Mouse (Mus musculus) left cerebral cortex, postnatal 14 days (tissue): Measurements from ENCODE around the gene Tead1. TPM values are rescaled to one million over a fixed set of nuclear protein-coding genes. Genes with fewer than 3 reads are reported as not detected.
A peak's percentile ranks its signal among the peaks of the same experiment; 100 is the strongest.
"Not testable (repeated sequence)": the region's sequence is repeated elsewhere in the genome, so short reads cannot be mapped to it uniquely, and the experiment has no call there.

ENCODE experiments used
- DNase-seq, 2 experiments: peaks; one replicate each; pipeline ENCODE4 v3.0.0; 2021 to 2022; ENCODE audit warnings: low spot score in 2 of 2, mixed read lengths in 1 of 2
- intact Hi-C: fragments of 180-260 bp; cut with DNase I; formaldehyde crosslinking; loops from one replicate; pipeline ENCODE4 v1.15.1; 2025
- total RNA-seq, 2 experiments: library from RNA; stranded (reverse); gene quantifications; 2 replicates each; pipeline ENCODE4 v1.2.3; 2021

Gene Tead1
- total RNA-seq, 2 experiments from 2014 or later = 14.3 to 15.8 TPM

GRCm38 (mm10) chr7:112872435-112873196 is 193.5 kb downstream of the Tead1 start:
- DNase-seq = no peak
- intact Hi-C loops = no loop called here

DNA sequence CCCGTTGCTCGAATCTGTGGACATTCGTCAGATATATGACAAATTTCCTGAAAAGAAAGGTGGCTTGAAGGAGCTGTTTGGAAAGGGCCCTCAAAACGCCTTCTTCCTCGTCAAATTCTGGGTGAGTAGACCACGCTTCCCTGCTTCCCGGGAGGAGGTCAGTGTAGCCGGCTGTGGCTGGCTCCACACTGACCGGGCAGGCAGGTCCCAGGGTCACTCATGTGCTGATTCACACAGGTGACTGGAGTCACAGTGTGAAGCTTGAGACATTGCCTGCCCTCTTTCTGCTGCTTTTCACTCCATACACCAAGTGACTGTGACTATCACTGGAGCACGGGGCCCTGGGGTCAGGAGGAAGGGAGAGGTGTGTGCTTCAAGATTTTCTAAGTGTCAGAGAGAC is 197.0 kb downstream of the Tead1 start:
- intact Hi-C loops = no loop called here

GRCm38 (mm10) chr7:112883791-112884274 is 204.7 kb downstream of the Tead1 start:
- peak; percentile 58 to 66 for DNase-seq
- intact Hi-C loops = no loop called here

More for the DNA sequence above, 197.0 kb downstream of the Tead1 start:
- DNase-seq = no peak

GRCm38 (mm10) chr7:112885546-112885945 is 206.4 kb downstream of the Tead1 start:
- intact Hi-C loops = no loop called here
- no peak for DNase-seq

DNA sequence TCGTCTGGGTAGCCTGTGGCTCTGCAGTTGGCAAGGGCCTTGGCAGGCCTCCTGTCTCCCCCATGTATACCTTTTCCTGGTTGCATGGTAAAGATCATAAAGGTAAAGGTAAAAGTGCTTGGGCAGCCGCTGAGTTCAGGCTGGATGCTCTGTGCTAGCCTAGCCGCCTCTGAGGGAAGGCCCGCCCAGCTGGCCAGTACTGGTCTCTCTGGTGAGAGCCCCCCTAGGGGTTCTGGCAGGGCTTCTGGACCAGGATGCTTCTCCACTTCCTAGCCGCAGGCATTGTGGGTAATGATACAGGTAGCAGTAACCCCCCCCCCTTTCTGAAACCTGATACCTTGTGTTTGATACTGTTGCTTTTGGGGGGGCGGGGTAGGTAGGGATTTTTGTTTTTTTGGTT is 212.8 kb downstream of the Tead1 start:
- DNase-seq = no peak
- intact Hi-C loops = no loop called here

DNA sequence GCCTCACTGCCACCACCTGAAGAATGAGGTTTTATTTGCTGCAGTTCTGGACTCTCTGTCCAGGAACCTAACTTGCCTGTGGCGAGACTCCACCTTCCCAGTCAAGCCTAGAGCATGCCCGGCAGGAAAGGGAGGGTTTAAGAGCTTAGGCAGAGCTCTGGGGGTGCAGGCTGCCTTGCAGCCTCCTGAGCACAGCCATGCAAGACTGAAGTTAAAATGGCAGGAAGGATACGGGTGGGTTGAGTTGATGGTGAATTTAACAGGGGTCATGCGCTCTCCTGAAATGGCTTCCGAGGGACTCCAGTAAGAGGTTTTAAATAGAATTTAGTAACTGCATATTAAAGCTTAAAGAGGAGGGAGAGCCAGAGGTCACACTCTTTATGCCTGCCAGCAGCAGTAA is 213.5 kb downstream of the Tead1 start:
- no peak for DNase-seq
- intact Hi-C loops = no loop called here

DNA sequence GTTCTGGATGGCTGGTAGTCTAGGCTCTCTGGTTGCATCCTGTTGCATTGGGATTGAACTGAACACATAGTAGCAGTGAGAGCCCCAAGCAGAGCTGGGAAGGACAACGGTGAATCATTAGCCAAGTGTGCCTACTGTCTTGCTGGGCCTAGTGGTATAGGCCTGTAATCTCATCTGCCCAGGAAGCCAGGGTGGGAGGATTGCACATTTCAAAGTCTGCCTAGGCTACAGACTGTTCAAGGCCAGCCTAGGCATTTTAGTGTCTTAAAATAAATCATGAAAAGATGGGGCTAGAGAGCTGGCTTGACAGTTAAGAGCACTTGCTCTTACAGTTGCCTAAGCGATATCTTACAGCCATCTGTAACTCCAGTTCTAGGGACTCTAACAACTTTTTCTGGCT is 217.2 kb downstream of the Tead1 start:
- intact Hi-C loops = no loop called here

DNA sequence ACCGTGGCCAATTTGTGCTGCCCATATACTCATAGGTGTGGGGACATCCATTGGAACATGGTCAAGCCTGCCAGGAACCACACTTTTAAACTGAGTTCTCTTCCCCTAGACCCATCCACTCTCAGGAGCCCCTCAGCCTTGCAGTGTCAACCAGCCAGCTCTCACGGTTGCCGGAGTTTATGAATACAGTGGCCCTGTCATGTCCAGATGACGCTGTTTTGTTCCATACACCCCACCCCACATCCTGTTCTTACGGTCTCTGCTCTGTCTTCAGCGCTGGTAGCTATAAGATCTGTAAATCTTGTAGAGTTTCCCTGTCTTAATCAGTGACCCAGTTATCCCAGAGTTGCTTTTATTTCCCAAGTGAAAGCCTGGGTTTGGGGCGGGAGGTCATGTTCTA is 222.6 kb downstream of the Tead1 start:
- intact Hi-C loops = no loop called here

More for the DNA sequence above, 217.2 kb downstream of the Tead1 start:
- DNase-seq = no peak

GRCm38 (mm10) chr7:112906848-112907247 is 227.7 kb downstream of the Tead1 start:
- intact Hi-C loops = no loop called here
- no peak for DNase-seq

More for the DNA sequence above, 222.6 kb downstream of the Tead1 start:
- no peak for DNase-seq

DNA sequence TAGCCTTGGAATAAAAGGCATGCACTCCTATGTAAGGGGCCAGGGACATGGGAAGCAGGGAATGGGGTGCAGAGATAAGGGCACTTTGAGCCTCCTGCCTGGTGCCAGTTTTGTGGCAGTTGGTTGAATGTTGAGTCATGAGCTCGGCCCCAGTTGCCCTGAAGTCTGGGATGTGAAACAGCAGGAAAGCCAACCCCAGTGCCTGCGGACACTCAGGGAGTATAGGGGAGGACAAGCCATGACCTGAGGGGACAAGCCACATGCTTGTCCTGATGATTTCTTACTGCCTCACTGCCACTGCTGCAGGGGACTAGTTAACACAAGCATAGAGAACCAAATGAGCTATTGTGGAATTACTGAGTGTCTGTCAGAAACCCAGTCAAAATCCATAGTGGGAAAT is 228.3 kb downstream of the Tead1 start:
- DNase-seq = no peak
- intact Hi-C loops = no loop called here

- no peak for DNase-seq
Measured at GRCm38 (mm10) chr7:112909164-112909563, 230.0 kb downstream of the Tead1 start.

DNA sequence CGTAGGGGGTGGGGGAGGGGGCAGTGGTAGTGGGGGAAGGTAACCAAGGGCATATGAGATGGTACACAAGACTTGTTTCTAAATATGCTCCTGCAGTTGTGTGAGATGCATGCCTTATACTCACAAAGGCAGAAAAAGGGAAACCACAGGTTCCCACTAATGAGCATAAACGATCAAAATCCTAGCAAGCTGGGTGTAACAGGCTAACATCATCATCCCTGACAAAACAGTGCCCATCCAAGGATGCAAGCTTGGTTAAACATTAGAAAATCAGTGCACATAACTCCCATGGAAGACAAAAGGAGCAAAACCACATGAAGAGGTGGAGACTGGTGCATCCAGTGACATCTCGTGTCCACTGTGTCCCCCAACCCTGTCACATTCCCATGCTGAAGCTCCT is 233.9 kb downstream of the Tead1 start:
- intact Hi-C loops = no loop called here
- DNase-seq = no peak

More at GRCm38 (mm10) chr7:112909164-112909563, 230.0 kb downstream of the Tead1 start:
- intact Hi-C loops = no loop called here

GRCm38 (mm10) chr7:112915571-112915970 is 236.5 kb downstream of the Tead1 start:
- peak in 1 of 2 experiments; percentile 11 for DNase-seq
- intact Hi-C loops = no loop called here

DNA sequence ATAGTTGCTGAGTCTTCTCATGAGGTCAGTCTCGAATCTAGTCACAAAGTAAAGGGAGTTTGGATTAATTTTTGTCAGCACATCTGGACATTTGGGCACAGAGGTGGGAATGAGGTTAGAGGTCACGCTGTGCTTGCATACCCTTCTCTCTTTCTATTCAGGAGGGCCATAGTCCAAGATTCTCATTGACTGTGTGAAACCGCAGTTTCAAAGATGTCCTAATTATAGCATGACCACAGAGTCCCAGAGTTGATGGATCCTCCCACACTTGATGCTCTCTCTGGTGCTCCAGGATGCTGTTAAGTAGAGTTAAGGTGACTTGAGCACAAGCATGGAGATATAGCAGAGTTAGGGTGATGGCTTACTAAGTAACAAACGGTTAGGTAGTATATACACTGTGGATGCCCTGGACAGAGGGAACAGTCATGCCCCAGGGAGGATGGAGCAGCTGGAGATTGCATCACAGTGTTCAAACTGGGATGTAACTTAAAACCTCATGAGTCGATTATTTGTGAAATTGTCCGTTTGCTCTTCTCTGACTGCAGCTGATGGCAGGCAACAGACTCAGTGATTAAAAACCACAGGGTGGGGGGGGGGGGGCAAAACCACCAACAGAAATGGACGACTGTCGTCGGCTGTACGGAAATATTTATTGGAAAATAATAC is 238.6 kb downstream of the Tead1 start:
- DNase-seq = no peak
- intact Hi-C loops = no loop called here

- DNase-seq = peak in 1 of 2 experiments; percentile 5
- intact Hi-C loops = no loop called here
Measured at GRCm38 (mm10) chr7:112918279-112918991, 239.3 kb downstream of the Tead1 start.

- intact Hi-C loops = loop anchor here (1.0 kb wide), 1 partner anchor 212 kb away; no protein-coding TSS in a partner anchor
Measured at GRCm38 (mm10) chr7:112919845-112920244, 240.7 kb downstream of the Tead1 start.

DNA sequence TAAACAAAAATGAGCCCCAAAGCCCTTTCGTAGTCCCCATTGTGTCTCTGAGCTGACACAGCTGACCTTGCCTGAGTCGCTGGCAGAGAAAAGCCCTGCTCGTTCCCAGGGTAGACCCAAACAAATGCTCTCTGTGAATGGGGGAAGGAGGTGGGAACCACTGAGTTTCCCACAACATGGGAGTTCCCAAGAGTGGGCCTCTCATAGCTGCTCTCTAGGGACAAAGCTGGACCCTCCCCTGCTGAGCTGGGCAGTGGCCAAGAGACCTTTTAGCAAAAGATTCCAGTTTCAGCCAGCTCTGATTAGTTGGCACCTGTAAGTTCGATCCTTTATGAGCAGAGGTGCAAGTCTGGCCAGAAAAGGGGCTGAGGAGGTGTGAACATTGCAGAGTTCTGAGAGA is 243.7 kb downstream of the Tead1 start:
- DNase-seq = no peak
- intact Hi-C loops = no loop called here

More at GRCm38 (mm10) chr7:112919845-112920244, 240.7 kb downstream of the Tead1 start:
- DNase-seq = peak; percentile 69 to 71

- no peak for DNase-seq
- intact Hi-C loops = no loop called here
Measured at GRCm38 (mm10) chr7:112923712-112924111, 244.6 kb downstream of the Tead1 start.

GRCm38 (mm10) chr7:112930669-112931068 is 251.6 kb downstream of the Tead1 start:
- no peak for DNase-seq
- intact Hi-C loops = no loop called here

DNA sequence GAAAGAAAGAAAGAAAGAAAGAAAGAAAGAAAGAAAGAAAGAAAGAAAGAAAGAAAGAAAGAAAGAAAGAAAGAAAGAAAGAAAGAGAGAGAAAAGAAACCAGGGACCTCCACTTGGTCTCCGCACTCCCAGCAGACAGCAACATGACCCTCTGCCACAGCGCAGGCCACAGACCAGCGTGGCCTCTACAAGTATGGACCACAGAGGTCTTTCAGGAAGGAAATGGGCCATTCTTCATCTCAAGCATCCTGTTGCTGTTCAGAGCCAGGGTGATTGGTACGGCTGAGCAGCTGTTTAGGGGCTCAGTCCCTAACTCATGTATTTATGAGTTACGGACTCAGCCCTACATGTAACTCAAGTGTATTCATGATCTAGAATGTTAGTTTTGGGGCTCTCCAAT is 256.8 kb downstream of the Tead1 start:
- DNase-seq, intact Hi-C loops: not testable (repeated sequence)
